Mouse (Mus musculus) G1E (cell line): ENCODE data around the gene Stat4.

Experiments used
- CTCF ChIP-seq: IDR thresholded peaks from 2 replicates; pipeline ENCODE4 v1.5.1; 2012; ENCODE audit warnings: low read depth, low read length, inconsistent platforms, mixed read lengths
- POLR2AphosphoS5 ChIP-seq: IDR thresholded peaks from 2 replicates; pipeline ENCODE4 v1.6.1; 2012; ENCODE audit warnings: low read depth, low read length, inconsistent platforms; ENCODE audit not compliant: insufficient replicate concordance

- TF ChIP-seq CTCF (no peak), POLR2AphosphoS5 (no peak)
Measured at GRCm38 (mm10) chr1:52079724-52080367, 92.9 kb downstream of the Stat4 start.
